Mouse (Mus musculus) lung, adult 2 months (tissue): ENCODE data around the gene Hmgb1. TPM values are rescaled to one million over a fixed set of nuclear protein-coding genes. Genes with fewer than 3 reads are reported as not detected.
A peak's percentile ranks its signal among the peaks of the same experiment; 100 is the strongest.

ENCODE experiments used
- DNase-seq: peaks from one replicate; pipeline ENCODE4 v3.0.0; 2022
- H3K4me1 ChIP-seq: fragments of 200-500 bp; 2 replicates; pipeline ENCODE4 v1.6.1; 2011; ENCODE audit warnings: low read length; ENCODE audit not compliant: control insufficient read depth, insufficient read depth
- H3K4me3 ChIP-seq: fragments of 200-500 bp; replicated peaks from 2 replicates; pipeline ENCODE3; 2011; ENCODE audit warnings: low read depth, mild to moderate bottlenecking, control low read depth, low read length; ENCODE audit errors: extremely low read depth
- CTCF ChIP-seq: fragments of 200-500 bp; IDR thresholded peaks from 2 replicates; pipeline ENCODE4 v1.5.1; 2011; ENCODE audit warnings: mild to moderate bottlenecking, low read length, control low read depth; ENCODE audit not compliant: insufficient read depth
- POLR2A ChIP-seq: fragments of 200-500 bp; IDR thresholded peaks from 2 replicates; pipeline ENCODE4 v1.6.1; 2011; ENCODE audit warnings: low read depth, mild to moderate bottlenecking, control low read depth, low read length, borderline replicate concordance; ENCODE audit errors: extremely low read depth
- WGBS: fragments of 180-500 bp; shearing (Covaris S2); methylation state at CpG from one replicate; pipeline ENCODE4 v1.1.7; 2018; 5-methylcytosine and 5-hydroxymethylcytosine counted together
- polyA plus RNA-seq: library from polyadenylated mRNA; depleted of rRNA; stranded (reverse); fragments of >200 nt; gene quantifications from 2 replicates; pipeline ENCODE4 v1.2.3, GENCODE M21; 2012; rRNA removed

The Hmgb1 gene
- 34.7 and 38.2 TPM in 2 replicates for polyA plus RNA-seq

GRCm38 (mm10) chr5:149184104-149184843 lies at the start of gene Hmgb1, which contains the start of gene Uspl1:
TSS of gene Hmgb1 (minus strand) at chr5:149184489.
TSS of gene Uspl1 (plus strand) at chr5:149184350.
- peak; percentile 99 for DNase-seq
- peak within 1 kb of the TSS; percentile 98 for H3K4me3 ChIP-seq
- 1% methylated on average over 57 of the region's 59 CpGs for WGBS
- no peaks in the 10 kb centered on the region; the same call in 1 of the 2 replicates for H3K4me1 ChIP-seq
- TF ChIP-seq POLR2A, result peak; percentile 99
- no peak for TF ChIP-seq CTCF

- Histone ChIP-seq H3K4me1 (no peaks in the 10 kb centered on the region), H3K4me3 (peak overlapping the region; percentile 48)
- WGBS, result 77% methylated on average over 18 of the region's 18 CpGs
- no peak for DNase-seq
- TF ChIP-seq POLR2A, result no peak
Measured at GRCm38 (mm10) chr5:149229619-149230339, 45.5 kb upstream of the Hmgb1 start.

- peak; percentile 100 for DNase-seq
- no peaks in the 10 kb centered on the region for H3K4me1 ChIP-seq
- WGBS, result 3% methylated on average over 55 of the region's 55 CpGs
- peak overlapping the region; percentile 48 for H3K4me3 ChIP-seq
- TF ChIP-seq POLR2A (peak; percentile 70; the same call in 1 of the 2 replicates), CTCF (no peak)
Measured at GRCm38 (mm10) chr5:149228700-149229618, 44.7 kb upstream of the Hmgb1 start.

- no peak for DNase-seq
- no peak overlapping the region for H3K4me3 ChIP-seq
- H3K4me1 ChIP-seq, result no peaks in the 10 kb centered on the region
- WGBS, result 15% methylated on average over 7 of the region's 7 CpGs
- TF ChIP-seq CTCF (no peak), POLR2A (no peak)
Measured at GRCm38 (mm10) chr5:149224666-149225065, 40.4 kb upstream of the Hmgb1 start.

- no peak for DNase-seq
- TF ChIP-seq POLR2A (no peak), CTCF (no peak)
- H3K4me3 ChIP-seq, result no peak overlapping the region
- WGBS, result 81% methylated on average over 4 of the region's 4 CpGs
- H3K4me1 ChIP-seq, result no peaks in the 10 kb centered on the region
Measured at GRCm38 (mm10) chr5:149221355-149221754, 37.1 kb upstream of the Hmgb1 start.

DNA sequence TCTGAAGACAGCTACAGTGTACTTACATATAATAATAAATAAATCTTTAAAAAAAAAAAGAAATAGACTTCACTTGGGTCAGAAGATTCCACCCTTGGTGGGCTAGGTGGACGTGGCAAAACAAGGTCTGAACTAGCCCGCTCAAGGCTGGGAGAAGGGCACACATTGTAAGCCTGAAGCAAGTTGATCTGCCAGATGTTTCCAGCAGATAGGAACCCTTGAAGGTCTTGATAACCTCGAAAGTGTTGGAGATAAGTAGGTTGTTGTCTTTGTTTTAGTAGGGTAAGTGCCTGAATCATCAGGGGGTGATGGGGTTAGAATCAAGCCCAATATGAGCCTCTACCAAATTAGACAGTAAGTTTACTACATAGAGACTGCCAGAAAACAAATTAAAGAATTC lies 35.2 kb upstream of the Hmgb1 start:
- no peak for DNase-seq
- Histone ChIP-seq H3K4me3 (no peak overlapping the region), H3K4me1 (no peaks in the 10 kb centered on the region)
- 51% methylated on average over 3 of the region's 3 CpGs for WGBS
- no peak for TF ChIP-seq CTCF
- TF ChIP-seq POLR2A, result no peak

- DNase-seq, result no peak
- H3K4me3 ChIP-seq, result no peak overlapping the region
- 70% methylated on average over 6 of the region's 6 CpGs for WGBS
- TF ChIP-seq CTCF (no peak), POLR2A (no peak)
- H3K4me1 ChIP-seq, result no peaks in the 10 kb centered on the region
Measured at GRCm38 (mm10) chr5:149217524-149218357, 33.5 kb upstream of the Hmgb1 start.

GRCm38 (mm10) chr5:149215540-149215939 lies 31.3 kb upstream of the Hmgb1 start:
- no peak for TF ChIP-seq POLR2A
- no peak for TF ChIP-seq CTCF
- 97% methylated on average over 7 of the region's 7 CpGs for WGBS
- no peak overlapping the region for H3K4me3 ChIP-seq
- no peaks in the 10 kb centered on the region for H3K4me1 ChIP-seq
- no peak for DNase-seq

DNA sequence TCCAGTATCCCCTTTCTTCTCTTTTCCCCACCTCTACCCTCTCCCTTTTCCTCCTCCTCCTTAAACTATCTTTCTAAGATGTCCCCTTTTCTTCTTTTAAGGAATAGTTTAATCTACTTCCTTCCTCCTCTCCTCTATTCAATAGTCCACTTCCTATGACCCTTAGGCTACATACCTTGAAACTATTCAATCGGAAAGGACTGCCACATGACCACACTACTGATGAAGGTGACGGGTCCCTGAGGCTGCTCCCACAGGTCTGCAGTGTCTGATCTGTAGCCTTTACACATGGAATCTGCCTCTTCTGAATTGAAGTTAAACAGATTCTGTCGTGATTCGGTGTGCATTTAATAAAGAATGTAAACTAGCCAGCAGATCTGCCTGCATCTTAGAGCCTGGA lies 28.5 kb upstream of the Hmgb1 start:
- TF ChIP-seq CTCF, result no peak
- no peak for TF ChIP-seq POLR2A
- DNase-seq, result no peak
- WGBS, result 77% methylated on average over 4 of the region's 4 CpGs
- no peaks in the 10 kb centered on the region; the same call in 1 of the 2 replicates for H3K4me1 ChIP-seq
- no peak overlapping the region for H3K4me3 ChIP-seq
